ENCODE assay signal across 7 mouse cellular contexts in genomic region chr6:31527897-31528296, GRCm38 (mm10). TPM values are rescaled to one million over a fixed set of nuclear protein-coding genes. Genes with fewer than 3 reads are reported as not detected.
A peak's percentile ranks its signal among the peaks of the same experiment; 100 is the strongest.
DNase-seq lines count a peak whose midpoint lies in the region; ATAC-seq and TF ChIP-seq lines count a peak whose summit lies in the region.

No protein-coding gene starts in this region.

- no peaks in the 10 kb centered on the region for H3K9me3 ChIP-seq in hindbrain, postnatal 0 days (ENCODE audit: low read length)

- no peak overlapping the region for H3K4me2 ChIP-seq in hindbrain, postnatal 0 days (ENCODE audit: low read depth, low read length)

- peak; percentile 51 for DNase-seq in kidney, adult 9 months
- DNase-seq in kidney, adult 11 months: no peak
- DNase-seq in ES-CJ7 (ENCODE audit: low read depth, low spot score): peak; percentile 86
- DNase-seq in adrenal gland, postnatal 10 days: peak; percentile 68
- peak; percentile 80 for DNase-seq in hindbrain, postnatal 0 days (ENCODE audit: low spot score)
- peak; percentile 74 for DNase-seq in lung, postnatal 14 days

- ATAC-seq in hindbrain, postnatal 0 days: no peak
- ATAC-seq in activated CD4-positive, CD25-positive, alpha-beta regulatory T cell, adult 4 months: no peak

- H3K27ac ChIP-seq in hindbrain, postnatal 0 days: no peak overlapping the region

- WGBS in hindbrain, postnatal 0 days: 72% methylated on average over 7 of the region's 7 CpGs

- H3K27me3 ChIP-seq in hindbrain, postnatal 0 days (ENCODE audit: insufficient read depth, low read length): no peaks in the 10 kb centered on the region

- no peak overlapping the region for H3K9ac ChIP-seq in hindbrain, postnatal 0 days (replicated peaks; ENCODE audit: low read length)

- peak; percentile 78 for TF ChIP-seq CTCF in hindbrain, postnatal 0 days (IDR thresholded peaks at IDR 0.05; ENCODE audit: low read depth)

- 0 out of 2 replicates have a peak, but pooled peaks cover 5% of the 10 kb centered on the region for H3K36me3 ChIP-seq in hindbrain, postnatal 0 days (ENCODE audit: insufficient read depth, low read length)

- H3K4me1 ChIP-seq in hindbrain, postnatal 0 days (ENCODE audit: insufficient read depth, low read length): no peaks in the 10 kb centered on the region

- no peak overlapping the region for H3K4me3 ChIP-seq in hindbrain, postnatal 0 days (ENCODE audit: low read length)

RNA-seq across cellular contexts. Expression of gene Podxl, which starts 35.9 kb away (rescaled TPM):
- total RNA-seq in adrenal gland, postnatal 10 days (2021): 10 to 100 TPM; 37.7 to 45.5 TPM
- total RNA-seq in hindbrain, postnatal 0 days (2014; rRNA removed): 15.7 and 18.9 TPM in 2 replicates
- 6.4 and 6.6 TPM in 2 replicates for polyA plus RNA-seq in hindbrain, postnatal 0 days (2015; fragmentation: Nextera tagmentation; extraction: Ambion mirVana)
- not detected for polyA plus RNA-seq in activated CD4-positive, CD25-positive, alpha-beta regulatory T cell, adult 4 months (2017; shearing (Covaris generic))
